Mouse (Mus musculus) lung, postnatal 36 days (tissue): ENCODE measurements around the gene Tmem80.

Experiments
- DNase-seq: peaks from one replicate; pipeline ENCODE4 v3.0.0; 2022; ENCODE audit warnings: mixed read lengths

The Tmem80 gene

DNA sequence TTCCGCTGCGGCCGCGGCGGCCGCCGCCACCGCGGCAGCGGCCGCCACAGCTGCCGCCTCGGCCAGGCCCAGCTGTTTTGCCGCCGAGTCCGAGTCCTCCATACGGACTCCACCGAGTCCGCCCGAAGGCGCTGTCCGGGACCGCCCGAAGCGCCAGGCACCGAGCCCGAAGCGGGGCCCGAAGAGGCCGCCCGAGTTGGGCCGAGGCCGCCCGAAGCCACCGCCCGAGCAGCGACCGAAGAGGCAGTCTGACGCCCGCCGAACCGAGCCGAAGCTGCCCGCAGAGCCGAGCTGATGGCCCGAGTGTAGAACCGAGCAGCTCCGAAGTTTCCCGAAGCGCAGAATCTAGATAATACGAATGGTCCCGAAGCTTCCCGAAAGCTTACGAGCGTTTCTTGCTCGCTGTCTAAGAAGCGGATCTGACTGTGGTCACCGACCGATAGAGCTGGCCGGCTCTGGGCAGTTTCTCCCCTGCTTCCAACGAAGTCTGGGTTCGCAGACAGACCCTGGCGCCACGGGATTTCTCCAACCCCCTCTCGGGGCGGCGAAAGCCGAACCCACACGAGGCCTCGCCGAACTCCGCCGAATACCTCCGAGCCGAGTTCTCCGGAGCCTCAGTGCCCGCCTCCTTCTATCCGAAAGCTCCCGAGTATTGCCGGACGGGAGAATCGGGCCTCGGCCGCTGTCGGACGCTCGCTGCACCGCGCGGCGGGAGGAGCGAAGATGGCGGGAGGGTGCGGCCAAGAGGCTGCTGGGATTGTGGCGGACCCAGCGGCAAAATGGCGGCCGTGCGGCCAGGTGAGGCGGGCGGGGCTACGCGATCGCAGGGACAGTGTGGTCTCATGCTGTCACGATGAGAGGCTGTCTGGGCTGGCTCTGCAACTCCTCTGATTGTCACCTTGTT is at the start of gene Tmem80, which contains the start of gene Deaf1:
TSS of gene Tmem80 (plus strand) at position 271 of the 904 bp plus-strand sequence.
TSS of gene Deaf1 (minus strand) at position 222 of the 904 bp plus-strand sequence.
- peak; percentile 100 for DNase-seq

DNA sequence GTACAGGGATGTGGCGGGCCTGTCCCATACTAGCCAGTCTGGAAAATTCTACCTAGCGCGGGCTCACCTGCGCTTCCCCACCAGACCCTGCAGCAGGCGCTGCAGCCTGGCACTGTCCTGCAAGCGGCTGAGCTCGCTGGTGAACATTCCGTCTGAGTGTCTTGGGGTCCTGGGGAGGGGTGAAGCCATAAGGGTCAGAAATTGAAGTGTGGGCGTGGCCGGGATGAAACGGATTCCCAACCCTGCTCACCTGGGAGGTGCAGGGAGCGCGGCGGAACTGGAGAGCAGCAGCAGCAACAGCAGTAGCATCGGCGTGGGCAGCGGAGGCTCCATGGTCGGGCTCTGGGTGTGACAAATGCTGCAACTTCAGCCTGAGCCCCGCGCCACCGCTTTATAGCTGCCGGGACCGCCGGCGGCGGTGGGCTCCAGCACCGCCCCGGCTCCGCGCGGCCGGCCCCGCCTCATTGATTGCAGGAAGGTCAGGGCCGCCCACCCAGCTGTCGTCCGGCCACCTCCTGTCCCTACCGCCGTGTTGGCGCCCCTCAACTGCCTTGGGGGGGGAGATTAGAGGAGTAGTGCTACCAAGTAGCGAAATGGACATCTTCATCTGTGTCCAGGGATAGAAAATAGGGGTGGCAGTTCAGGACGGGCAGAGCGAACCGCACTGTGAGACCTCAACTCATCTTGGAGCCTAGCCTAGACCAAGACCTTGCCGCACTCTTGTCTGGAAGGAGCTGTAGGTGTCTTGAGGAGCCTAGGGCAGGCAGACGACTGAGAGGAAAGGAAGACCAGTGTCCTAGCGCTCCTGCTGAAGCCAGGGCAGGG is 48.6 kb upstream of the Tmem80 start, which contains the start of gene Sct:
TSS of gene Sct (minus strand) at position 368 of the 825 bp plus-strand sequence.
- peak; percentile 17 for DNase-seq

DNA sequence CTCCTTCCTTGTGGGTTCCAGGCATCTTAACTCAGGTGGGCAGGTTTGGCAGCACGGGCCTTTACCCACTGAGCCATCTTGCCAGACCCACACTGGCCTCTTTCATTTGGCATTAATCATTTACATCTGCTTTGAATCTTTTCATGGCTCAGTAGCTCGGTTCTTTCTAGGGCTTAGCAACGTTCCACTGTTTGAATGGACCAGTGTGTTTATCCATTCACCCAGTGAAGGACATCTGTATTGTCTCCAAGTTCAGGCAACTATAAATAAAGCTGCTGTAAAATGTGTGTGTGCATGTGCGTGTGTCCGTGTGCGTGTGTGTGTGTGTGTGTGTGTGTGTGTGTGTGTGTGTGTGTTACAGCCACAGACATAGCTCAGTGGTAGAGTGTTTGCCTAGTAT is 46.1 kb upstream of the Tmem80 start:
- no peak for DNase-seq

DNA sequence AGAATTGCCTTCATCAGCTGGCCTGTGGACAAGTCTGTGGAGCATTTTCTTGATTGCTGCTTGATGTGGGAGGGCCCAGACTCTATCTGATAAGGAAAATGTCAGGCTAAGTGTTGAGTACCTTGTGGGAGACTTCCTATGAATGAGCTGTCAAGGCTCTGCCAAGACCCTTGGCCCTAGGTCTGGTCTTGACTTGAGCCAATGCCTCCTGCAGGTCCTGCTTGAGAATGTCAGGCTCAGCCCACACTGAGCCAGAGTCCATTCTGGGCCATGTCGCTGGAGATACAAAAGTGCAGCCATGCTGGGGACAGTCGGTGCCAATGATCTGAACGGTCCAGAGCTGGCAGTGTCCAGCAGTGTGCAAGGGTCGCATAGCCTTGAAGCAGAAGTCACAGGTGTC is 44.8 kb upstream of the Tmem80 start:
- DNase-seq: no peak

DNA sequence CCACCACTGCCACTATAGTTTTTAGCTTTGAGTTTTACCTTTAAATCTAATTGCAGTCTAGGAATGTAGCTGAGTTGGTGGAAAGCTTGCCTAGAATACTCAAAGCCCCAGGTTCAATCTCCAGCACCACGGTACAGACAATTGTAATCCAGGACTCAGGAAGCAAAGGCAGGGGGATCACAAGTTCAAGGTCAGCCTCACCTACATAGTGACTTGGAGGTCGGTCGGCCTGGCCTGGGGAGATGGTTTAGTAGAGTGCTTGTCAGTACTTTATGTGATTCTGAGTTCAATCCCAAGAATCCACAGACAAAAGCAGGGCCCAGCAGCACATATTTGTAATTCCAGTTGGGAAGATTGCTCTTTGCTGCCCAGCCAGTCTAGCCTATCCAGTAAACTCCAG is 39.5 kb upstream of the Tmem80 start:
- DNase-seq: no peak

DNA sequence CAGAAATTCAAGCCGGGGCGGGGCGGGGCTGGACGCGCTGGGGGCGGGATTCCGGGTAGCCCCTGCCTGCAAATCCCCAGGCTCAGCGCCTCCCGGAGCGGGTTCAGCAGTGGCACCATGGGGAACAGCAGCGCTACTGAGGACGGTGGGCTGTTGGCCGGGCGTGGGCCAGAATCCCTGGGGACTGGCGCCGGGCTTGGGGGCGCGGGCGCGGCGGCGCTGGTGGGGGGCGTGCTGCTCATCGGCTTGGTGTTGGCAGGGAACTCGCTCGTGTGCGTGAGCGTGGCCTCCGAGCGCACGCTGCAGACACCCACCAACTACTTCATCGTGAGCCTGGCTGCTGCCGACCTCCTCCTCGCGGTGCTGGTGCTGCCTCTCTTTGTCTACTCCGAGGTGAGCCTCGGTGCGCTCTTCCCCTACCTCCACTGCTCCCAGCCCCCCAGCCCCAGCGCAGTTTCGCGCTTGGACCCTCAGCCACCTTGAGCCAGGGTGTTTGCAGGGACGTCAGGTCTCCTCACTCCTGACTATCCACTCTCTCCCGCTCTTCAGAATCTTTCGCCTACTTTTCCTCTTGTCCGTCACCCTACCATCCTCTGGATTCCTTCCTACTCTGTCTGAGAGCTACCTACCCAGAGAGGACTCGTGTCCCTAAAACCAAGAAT is 35.5 kb upstream of the Tmem80 start, which contains the start of gene Drd4:
TSS of gene Drd4 (plus strand) at position 86 of the 662 bp plus-strand sequence.
- no peak for DNase-seq

DNA sequence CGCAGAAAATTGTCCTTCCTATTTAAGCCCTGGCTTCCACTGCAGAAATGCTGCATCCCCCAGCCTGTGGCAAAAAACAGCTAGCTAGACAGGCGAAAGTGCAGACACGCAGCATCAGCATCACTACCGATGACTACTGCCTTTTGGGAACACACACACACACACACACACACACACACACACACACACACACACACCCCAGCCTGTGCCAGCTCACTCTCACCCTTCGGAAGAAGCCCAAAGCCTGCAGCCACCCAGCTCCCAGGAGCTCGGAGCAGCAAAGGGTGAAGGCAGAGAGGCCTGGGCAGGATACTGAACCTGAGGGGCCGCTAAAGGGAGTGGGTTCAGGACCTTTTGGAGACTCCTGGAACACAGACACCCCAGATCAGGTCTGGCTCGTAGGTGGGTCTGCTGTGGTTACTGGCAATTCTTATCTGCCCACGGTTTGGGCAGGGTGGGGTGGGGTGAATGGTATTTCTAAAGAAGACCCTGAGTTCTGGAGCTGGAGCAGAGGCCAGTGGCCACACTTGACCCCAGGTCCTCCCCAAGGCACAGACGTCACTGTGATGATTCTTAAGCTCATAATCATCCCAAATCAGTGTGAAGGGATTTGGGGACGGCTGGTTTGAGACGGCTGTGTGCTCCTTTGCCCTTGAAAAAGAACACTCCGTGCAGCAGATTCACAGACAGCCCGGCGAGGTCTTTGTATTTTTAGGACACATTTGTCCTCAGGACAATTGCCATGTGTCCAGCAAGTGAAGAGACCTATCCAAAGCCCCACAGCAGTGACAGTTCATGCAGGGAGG is 34.8 kb upstream of the Tmem80 start:
- no peak for DNase-seq

DNA sequence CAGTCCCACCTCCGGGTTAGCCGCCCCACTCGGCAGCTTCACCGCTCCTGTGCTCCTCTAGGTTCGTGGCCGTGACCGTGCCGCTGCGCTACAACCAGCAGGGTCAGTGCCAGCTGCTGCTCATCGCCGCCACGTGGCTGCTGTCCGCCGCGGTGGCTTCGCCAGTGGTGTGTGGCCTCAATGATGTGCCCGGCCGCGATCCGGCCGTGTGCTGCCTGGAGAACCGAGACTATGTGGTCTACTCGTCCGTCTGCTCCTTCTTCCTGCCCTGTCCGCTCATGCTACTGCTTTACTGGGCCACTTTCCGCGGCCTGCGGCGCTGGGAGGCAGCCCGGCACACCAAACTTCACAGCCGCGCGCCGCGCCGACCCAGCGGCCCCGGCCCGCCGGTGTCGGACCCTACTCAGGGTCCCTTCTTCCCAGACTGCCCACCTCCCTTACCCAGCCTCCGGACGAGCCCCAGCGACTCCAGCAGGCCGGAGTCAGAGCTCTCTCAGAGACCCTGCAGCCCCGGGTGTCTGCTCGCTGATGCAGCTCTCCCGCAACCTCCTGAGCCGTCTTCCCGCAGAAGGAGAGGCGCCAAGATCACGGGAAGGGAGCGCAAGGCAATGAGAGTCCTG is 33.6 kb upstream of the Tmem80 start:
- peak; percentile 42 for DNase-seq

DNA sequence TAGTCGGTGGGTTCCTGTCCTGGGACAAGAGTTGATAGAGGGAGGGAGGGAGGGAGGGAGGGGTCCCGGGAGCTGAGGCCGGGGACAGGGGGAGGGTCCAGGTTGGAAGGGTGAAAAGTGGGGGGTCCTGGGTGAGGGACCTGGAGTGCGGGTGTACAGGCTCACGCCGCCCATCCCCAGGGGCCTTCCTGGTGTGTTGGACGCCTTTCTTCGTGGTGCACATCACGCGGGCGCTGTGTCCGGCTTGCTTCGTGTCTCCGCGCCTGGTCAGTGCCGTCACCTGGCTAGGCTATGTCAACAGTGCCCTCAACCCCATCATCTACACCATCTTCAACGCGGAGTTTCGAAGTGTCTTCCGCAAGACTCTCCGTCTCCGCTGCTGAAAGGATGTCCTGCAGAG is 33.1 kb upstream of the Tmem80 start:
- DNase-seq: no peak

DNA sequence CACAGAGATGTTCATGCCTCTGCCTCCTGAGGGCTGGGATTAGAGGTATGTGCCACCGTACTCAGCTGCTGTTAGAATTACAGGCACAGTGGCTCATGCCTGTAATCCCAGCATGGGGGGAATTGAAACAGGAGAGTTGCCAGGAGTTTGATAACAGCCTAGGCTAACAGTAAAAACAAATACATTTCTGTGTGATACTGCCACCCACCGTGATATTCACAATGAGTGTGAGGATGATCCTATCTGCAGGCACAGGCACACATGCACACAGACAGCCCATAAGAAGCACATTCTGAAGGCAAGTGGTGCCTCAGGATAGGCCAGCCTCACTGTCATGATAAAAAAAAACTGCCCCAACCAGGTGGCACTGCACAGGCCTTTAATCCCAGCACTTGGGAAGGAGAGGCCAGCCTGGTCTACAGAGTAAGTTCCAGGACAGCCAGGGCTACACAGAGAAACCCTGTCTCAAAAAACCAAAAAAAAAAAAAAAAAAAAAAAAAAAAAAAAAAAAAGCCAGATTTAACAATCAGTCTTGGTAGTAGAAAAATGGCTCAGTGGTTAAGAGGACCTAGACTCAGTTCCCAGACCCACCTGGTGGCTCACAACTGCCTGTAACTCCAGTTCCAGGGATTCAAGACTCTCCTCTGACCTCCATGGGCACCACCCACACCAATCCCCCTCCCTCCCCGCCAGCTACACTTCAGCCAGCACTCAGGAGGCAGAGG is 29.5 kb upstream of the Tmem80 start:
- DNase-seq: no peak

DNA sequence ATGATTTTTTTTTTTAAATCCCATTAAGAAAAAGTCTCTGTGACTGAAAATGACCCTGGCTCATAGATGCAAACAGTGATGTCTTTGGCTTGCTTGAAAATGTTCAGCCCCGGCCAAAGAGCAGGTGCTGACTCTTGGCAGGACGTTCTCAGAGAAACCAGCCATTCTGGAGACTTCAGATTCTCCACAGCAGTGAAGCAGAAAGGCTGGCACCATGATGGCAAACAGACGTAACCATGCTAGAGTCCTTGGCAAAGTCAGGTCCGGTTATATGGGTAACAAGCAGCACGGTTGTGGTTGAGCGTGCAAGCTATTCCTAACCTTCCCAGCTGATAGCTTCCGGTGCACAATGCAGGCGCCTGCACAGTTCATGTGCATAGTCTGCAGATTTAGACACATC is 28.4 kb upstream of the Tmem80 start:
- no peak for DNase-seq

DNA sequence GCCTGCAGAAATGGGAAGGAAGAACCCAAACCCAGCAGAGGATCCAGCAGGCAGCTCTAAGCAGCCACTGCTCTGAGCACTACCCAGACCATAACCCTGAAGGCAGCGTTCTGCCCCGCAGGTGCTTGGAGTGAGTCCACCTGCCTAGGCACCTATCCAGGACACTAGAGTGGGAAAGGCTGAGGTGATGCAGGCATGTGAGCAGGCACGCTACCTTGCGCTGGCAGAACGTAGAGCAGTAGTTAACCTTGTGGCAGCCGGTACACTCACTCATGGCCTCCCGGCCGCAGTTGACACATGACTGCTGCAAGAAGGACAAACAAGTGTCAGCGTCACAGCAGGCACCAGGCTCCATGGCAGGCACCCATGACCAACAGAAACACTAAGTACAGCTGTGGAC is 26.2 kb upstream of the Tmem80 start:
- no peak for DNase-seq

DNA sequence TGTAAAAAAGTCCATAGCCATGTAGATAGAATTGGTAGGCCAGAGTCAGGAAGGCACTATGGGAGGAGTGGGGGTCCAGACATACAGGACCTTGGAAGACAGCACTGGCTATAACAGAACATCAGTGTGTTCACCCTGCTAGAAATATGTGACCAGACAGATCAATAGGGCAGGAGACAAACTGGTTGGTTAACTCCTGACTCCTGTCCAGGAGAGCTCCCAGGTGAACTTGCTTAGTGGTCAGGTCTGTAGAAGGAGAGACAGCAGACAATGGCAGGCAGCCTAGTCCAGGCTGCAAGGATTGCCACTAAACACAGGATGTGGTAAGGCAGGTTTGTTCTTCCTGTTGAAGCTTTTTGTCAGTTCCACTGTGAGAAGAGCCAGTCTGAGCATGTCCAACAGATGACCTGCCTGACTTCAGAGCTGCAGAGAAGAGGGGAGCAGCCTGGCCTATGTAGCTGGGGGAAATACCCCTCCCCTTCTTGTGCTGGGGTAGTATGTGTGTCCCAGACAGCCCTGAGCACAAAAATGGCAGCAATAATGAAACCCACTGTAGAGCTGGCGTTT is 24.8 kb upstream of the Tmem80 start:
- no peak for DNase-seq

DNA sequence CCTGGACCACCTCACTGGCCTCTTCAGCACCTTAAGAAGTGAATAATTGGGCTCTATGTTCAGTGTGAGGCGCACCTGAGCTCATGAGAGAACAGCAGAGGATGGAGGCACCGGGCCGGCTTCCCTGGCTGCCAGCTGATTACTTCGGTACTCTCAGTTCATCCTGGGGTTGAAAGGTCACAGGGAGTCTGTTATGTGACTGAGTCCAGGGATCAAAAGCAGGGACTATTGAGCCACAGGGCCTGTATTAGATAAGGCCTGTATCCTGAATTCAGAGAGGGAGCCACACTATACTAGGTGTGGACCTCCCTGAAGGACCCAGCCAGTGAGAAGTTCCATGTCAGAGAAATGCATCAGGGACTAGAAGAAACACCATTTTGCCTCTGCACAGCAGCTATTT is 23.0 kb upstream of the Tmem80 start:
- DNase-seq: no peak

DNA sequence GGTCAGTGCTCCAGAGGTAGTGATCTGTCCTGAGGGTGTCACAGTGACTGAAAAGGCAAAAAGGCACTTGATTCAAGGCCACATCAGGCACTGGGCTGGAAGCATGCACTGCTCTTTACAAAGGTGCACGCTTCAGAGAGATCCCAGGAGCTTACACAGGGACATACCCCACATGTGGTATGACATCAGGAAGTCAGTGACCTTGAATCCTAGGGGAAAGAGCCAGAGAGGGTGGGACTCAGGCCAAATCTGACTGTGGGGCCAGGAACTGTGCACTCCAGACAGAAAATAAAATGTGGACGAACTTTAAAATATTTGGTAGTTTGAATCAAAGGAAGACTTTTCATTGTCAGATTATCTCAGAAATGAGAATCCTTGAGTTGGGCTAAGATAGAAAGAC is 13.1 kb upstream of the Tmem80 start:
- DNase-seq: no peak

DNA sequence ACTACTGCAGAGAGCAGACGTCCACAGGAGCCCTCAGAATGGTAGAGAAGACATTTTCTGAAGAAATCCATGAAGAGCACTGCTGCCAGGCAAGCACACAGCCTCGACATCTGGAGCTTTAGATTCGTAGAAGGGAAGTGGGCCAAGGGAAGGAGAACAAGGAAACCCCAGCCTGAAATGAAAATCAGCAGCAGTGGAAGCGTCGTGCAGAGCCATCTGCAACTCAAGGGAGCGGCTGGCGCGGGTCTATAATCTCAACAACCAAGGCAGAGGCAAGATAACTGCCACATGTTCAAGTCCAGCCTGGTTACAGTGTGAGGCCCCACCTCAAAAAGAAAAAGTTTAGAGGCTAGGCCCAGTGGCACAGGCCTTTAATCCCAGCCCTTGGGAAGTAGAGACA is 12.5 kb upstream of the Tmem80 start:
- no peak for DNase-seq

DNA sequence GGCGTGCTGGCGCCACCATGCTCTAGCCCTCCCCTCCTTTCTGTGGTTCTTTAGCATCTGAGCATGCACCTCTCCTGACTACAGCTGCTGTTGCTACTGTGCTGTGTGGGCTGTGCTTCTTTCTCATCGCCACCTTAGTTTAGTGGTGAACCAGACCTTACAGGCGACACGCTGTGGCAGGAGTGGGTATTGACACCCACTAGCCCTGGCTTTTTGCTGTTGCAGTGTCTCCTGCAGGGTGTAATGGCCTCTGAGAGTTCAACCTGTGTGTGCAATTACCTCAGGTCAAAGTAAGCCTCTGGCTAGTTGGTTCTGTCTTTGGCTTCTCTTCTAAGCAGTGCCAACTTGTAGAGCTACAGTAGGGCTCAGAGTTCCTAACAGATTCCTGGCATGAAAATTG is 11.6 kb upstream of the Tmem80 start:
- peak; percentile 64 for DNase-seq

DNA sequence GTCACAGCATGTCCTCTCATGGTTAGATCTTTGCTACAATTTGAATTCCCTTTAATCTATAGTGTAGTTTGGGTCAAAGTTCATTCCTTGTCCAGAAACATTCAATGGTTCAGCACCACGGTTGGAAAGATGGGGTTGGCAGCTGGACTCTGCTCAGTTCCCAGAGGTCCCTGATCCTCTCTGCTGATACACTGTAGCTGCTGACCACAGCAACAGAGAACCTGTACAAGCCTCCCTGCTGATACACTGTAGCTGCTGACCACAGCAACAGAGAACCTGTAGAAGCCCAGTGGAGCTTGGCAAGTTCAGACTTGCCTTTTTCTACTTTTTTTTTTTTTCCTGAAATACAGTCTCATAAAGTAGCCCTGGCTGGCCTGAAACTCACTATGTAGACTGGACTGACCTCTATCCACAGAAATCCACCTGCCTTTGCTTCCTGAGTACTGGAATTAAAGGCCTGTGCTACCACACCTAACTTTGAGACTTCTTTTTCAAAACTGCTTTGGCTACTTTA is 9.9 kb upstream of the Tmem80 start:
- DNase-seq: no peak

DNA sequence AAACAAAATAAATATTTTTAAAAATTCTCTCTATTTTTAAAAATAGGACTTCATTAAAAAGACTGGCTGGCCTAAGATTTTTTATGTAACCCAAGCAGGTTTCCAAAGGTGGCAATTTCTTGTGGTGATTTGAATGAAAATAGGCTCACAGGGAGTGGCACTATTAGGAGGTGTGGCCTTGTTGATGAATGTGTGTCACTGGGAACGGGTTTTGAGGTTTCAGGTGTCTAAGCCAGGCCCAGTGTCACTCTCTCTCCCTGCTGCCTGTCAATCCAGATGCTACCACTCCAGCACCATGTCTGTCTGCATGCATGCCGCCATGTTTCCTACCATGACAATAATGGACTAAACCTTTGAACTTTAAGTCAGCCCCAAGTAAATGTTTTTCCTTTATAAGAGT is 8.1 kb upstream of the Tmem80 start:
- DNase-seq: no peak

DNA sequence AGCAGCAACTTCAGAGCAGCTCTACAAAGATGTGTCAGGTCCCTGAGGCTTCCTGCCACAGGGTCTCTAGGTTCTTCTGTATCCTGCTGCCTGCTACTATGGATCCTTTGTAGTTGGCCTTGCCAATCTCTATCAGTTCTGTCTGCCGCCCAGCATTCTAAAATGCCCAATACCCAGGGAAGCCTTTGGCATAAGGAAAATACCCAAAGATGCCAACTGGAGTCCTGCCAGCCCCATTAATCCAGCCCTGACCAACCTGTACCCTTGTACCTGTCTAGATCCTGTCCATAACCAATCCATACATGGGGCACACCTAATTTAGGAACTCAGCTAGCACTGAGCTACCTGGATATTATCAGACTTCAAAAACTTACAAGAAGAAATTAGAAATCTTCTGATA is 2.9 kb upstream of the Tmem80 start:
- DNase-seq: no peak
